Mouse (Mus musculus) E14TG2a.4 (cell line): Measurements from ENCODE around the gene Atp6v0a4.

Experiments
- CTCF ChIP-seq: conservative IDR thresholded peaks from 2 replicates; pipeline ENCODE4 v1.5.1; 2014; ENCODE audit warnings: low read length
- NANOG ChIP-seq: IDR thresholded peaks from 2 replicates; pipeline ENCODE4 v1.6.1; 2014; ENCODE audit warnings: borderline replicate concordance, low read length, mixed read lengths

DNA sequence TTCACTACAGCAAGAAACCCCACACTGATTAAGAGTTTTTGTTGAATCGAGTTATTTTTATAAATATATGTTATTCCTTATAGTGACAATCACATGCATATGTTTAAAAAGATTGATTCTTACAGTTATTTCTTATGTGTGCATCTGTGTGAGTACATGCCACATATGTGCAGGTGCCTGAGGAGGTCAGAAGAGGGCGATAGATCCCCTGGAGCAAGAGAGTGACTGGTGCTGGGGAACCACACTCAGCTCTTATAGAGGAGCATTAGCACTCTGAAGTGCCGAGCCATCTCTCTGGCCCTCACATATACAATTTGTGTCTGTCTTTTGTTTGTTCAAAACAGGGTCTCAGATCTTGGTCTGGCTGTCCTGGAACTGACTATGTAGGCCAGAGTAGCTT, 50.8 kb downstream of the Atp6v0a4 start:
- peak; percentile 51 for TF ChIP-seq CTCF
- TF ChIP-seq NANOG = no peak
